Mouse (Mus musculus): ENCODE measurements around the gene Kit. TPM values are rescaled to one million over a fixed set of nuclear protein-coding genes. Genes with fewer than 3 reads are reported as not detected.

Gene Kit
- 0.37 TPM in 1 of 2 replicates, not detected in the other for polyA plus RNA-seq (2011; ENCODE audit: insufficient read length, low read depth, missing spikeins)

GRCm38 (mm10) chr5:75574852-75575566 is at the start of gene Kit:
Gene Kit (plus strand): TSS chr5:75574916.
- peak within 1 kb of the TSS; percentile 38 for H3K4me3 ChIP-seq (ENCODE audit: insufficient read depth, low read length)
- H3K27ac ChIP-seq (ENCODE audit: insufficient read depth, low read length): no peak within 1 kb of the TSS
- TF ChIP-seq POLR2A (IDR thresholded peaks at IDR 0.05; ENCODE audit: low read depth, low read length) (no peak), CTCF (IDR thresholded peaks at IDR 0.05; ENCODE audit: borderline replicate concordance, insufficient read depth, low read length) (no peak)
- no peaks in the 10 kb centered on the region for H3K4me1 ChIP-seq (ENCODE audit: control insufficient read depth, insufficient read depth, low read length)

GRCm38 (mm10) chr5:75536156-75536555 is 38.6 kb upstream of the Kit start:
- no peak overlapping the region for H3K27ac ChIP-seq (ENCODE audit: insufficient read depth, low read length)
- no peak overlapping the region for H3K4me3 ChIP-seq (ENCODE audit: insufficient read depth, low read length)
- TF ChIP-seq CTCF (IDR thresholded peaks at IDR 0.05; ENCODE audit: borderline replicate concordance, insufficient read depth, low read length) (no peak), POLR2A (IDR thresholded peaks at IDR 0.05; ENCODE audit: low read depth, low read length) (no peak)
- H3K4me1 ChIP-seq (ENCODE audit: control insufficient read depth, insufficient read depth, low read length): no peaks in the 10 kb centered on the region

GRCm38 (mm10) chr5:75537717-75538116 is 37.0 kb upstream of the Kit start:
- H3K4me3 ChIP-seq (ENCODE audit: insufficient read depth, low read length): no peak overlapping the region
- H3K27ac ChIP-seq (ENCODE audit: insufficient read depth, low read length): no peak overlapping the region
- no peaks in the 10 kb centered on the region for H3K4me1 ChIP-seq (ENCODE audit: control insufficient read depth, insufficient read depth, low read length)
- TF ChIP-seq CTCF (IDR thresholded peaks at IDR 0.05; ENCODE audit: borderline replicate concordance, insufficient read depth, low read length) (no peak), POLR2A (IDR thresholded peaks at IDR 0.05; ENCODE audit: low read depth, low read length) (no peak)

- Histone ChIP-seq H3K4me3 (ENCODE audit: insufficient read depth, low read length) (no peak overlapping the region), H3K27ac (ENCODE audit: insufficient read depth, low read length) (no peak overlapping the region), H3K4me1 (ENCODE audit: control insufficient read depth, insufficient read depth, low read length) (no peaks in the 10 kb centered on the region)
- TF ChIP-seq POLR2A (IDR thresholded peaks at IDR 0.05; ENCODE audit: low read depth, low read length) (no peak), CTCF (IDR thresholded peaks at IDR 0.05; ENCODE audit: borderline replicate concordance, insufficient read depth, low read length) (no peak)
Measured at GRCm38 (mm10) chr5:75538458-75538857, 36.3 kb upstream of the Kit start.

GRCm38 (mm10) chr5:75539098-75539497 is 35.6 kb upstream of the Kit start:
- Histone ChIP-seq H3K4me3 (ENCODE audit: insufficient read depth, low read length) (no peak overlapping the region), H3K27ac (ENCODE audit: insufficient read depth, low read length) (no peak overlapping the region), H3K4me1 (ENCODE audit: control insufficient read depth, insufficient read depth, low read length) (no peaks in the 10 kb centered on the region)
- TF ChIP-seq CTCF (IDR thresholded peaks at IDR 0.05; ENCODE audit: borderline replicate concordance, insufficient read depth, low read length) (no peak), POLR2A (IDR thresholded peaks at IDR 0.05; ENCODE audit: low read depth, low read length) (no peak)

- TF ChIP-seq CTCF (IDR thresholded peaks at IDR 0.05; ENCODE audit: borderline replicate concordance, insufficient read depth, low read length) (no peak), POLR2A (IDR thresholded peaks at IDR 0.05; ENCODE audit: low read depth, low read length) (no peak)
- H3K4me3 ChIP-seq (ENCODE audit: insufficient read depth, low read length): no peak overlapping the region
- H3K27ac ChIP-seq (ENCODE audit: insufficient read depth, low read length): no peak overlapping the region
- 0 out of 2 replicates have a peak, but pooled peaks cover 6% of the 10 kb centered on the region for H3K4me1 ChIP-seq (ENCODE audit: control insufficient read depth, insufficient read depth, low read length)
Measured at GRCm38 (mm10) chr5:75543757-75544156, 31.0 kb upstream of the Kit start.

- no peak overlapping the region for H3K4me3 ChIP-seq (ENCODE audit: insufficient read depth, low read length)
- peak overlapping the region; percentile 49 for H3K27ac ChIP-seq (ENCODE audit: insufficient read depth, low read length)
- TF ChIP-seq POLR2A (IDR thresholded peaks at IDR 0.05; ENCODE audit: low read depth, low read length) (no peak), CTCF (IDR thresholded peaks at IDR 0.05; ENCODE audit: borderline replicate concordance, insufficient read depth, low read length) (no peak)
- H3K4me1 ChIP-seq (ENCODE audit: control insufficient read depth, insufficient read depth, low read length): 0 out of 2 replicates have a peak, but pooled peaks cover 6% of the 10 kb centered on the region
Measured at GRCm38 (mm10) chr5:75544472-75545264, 30.0 kb upstream of the Kit start.

GRCm38 (mm10) chr5:75545265-75545643 is 29.5 kb upstream of the Kit start:
- no peak for TF ChIP-seq CTCF (IDR thresholded peaks at IDR 0.05; ENCODE audit: borderline replicate concordance, insufficient read depth, low read length)
- no peak for TF ChIP-seq POLR2A (IDR thresholded peaks at IDR 0.05; ENCODE audit: low read depth, low read length)
- H3K27ac ChIP-seq (ENCODE audit: insufficient read depth, low read length): peak overlapping the region; percentile 45; the same call in 1 of the 2 replicates

GRCm38 (mm10) chr5:75553021-75553420 is 21.7 kb upstream of the Kit start:
- Histone ChIP-seq H3K27ac (ENCODE audit: insufficient read depth, low read length) (no peak overlapping the region), H3K4me3 (ENCODE audit: insufficient read depth, low read length) (no peak overlapping the region), H3K4me1 (ENCODE audit: control insufficient read depth, insufficient read depth, low read length) (no peaks in the 10 kb centered on the region)
- TF ChIP-seq POLR2A (IDR thresholded peaks at IDR 0.05; ENCODE audit: low read depth, low read length) (no peak), CTCF (IDR thresholded peaks at IDR 0.05; ENCODE audit: borderline replicate concordance, insufficient read depth, low read length) (no peak)

More at GRCm38 (mm10) chr5:75545265-75545643, 29.5 kb upstream of the Kit start:
- Histone ChIP-seq H3K4me3 (ENCODE audit: insufficient read depth, low read length) (no peak overlapping the region), H3K4me1 (ENCODE audit: control insufficient read depth, insufficient read depth, low read length) (0 out of 2 replicates have a peak, but pooled peaks cover 6% of the 10 kb centered on the region)

GRCm38 (mm10) chr5:75557636-75558035 is 17.1 kb upstream of the Kit start:
- TF ChIP-seq CTCF (IDR thresholded peaks at IDR 0.05; ENCODE audit: borderline replicate concordance, insufficient read depth, low read length): no peak
- no peak for TF ChIP-seq POLR2A (IDR thresholded peaks at IDR 0.05; ENCODE audit: low read depth, low read length)
- Histone ChIP-seq H3K4me3 (ENCODE audit: insufficient read depth, low read length) (no peak overlapping the region), H3K27ac (ENCODE audit: insufficient read depth, low read length) (no peak overlapping the region), H3K4me1 (ENCODE audit: control insufficient read depth, insufficient read depth, low read length) (no peaks in the 10 kb centered on the region)

Measured in embryonic fibroblast, embryonic 13.5 days (primary cell).